In the genomic region with DNA sequence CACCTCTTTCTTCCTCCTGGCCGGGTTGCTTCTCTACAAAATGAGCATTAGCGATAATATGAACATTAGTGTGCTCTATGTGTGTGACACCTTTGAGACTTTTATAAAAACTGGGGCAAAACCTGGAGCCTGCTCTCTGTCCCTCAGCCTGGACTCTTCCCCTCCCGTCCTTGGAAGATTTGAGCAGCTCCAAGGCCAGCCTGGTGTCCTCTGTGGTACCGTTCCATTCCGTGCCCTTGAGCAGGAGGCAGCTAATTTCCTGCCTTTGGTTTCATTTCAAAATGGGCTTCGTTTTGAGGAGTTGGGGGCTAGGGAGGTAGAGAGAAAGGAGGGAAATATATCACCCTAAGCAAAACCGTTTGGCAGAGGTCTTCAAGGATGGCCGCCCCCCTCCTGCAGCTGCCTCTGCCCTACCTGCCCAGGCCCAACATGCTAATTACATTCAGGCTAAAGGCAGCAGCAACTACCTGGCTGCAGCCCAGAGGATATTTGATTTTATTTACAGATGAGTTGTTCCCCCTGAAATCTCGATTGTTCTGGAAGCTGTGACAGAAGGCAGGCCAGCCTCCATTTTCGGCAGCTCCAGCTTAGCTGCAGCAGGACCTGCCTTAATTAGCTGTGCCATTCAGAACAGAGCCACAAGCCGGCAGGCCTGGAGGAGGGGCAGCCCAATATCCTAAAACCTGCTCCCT, we compare ENCODE assay signal across 23 mouse cellular contexts. TPM values are rescaled to one million over a fixed set of nuclear protein-coding genes. Genes with fewer than 3 reads are reported as not detected.
DNase-seq lines count a peak whose midpoint lies in the region; ATAC-seq and TF ChIP-seq lines count a peak whose summit lies in the region.
"Had no signal": no experiment of that assay in that cellular context is flagged by ENCODE, and none has a peak within 500 bp of the region (broad histone marks: within the 10 kb centered on the region; RNA-seq: fewer than 3 reads in every experiment).

No protein-coding gene starts in this region.

- DNase-seq in adrenal gland, postnatal 36 days = peak; percentile 17 to 18
- DNase-seq in adrenal gland, postnatal 25 days = no peak
- no peak for DNase-seq in limb, embryonic 14.5 days (ENCODE audit: low spot score)
- no peak for DNase-seq in ovary, adult 18-20 months (ENCODE audit: low spot score)
- DNase-seq in heart, adult 2 months = no peak
- no peak for DNase-seq in spleen, adult 12 weeks (ENCODE audit: low spot score)
- DNase-seq: cerebellum, adult 8-10 months; kidney, adult 2 months; lung, postnatal 14 days; right cerebral cortex, adult 18-20 months; spleen, adult 18-20 months; thymus, postnatal 14 days had no signal

- H3K36me3 ChIP-seq in neural tube, embryonic 13.5 days = no peaks in the 10 kb centered on the region
- H3K36me3 ChIP-seq in neural tube, embryonic 15.5 days = no peaks in the 10 kb centered on the region
- no peaks in the 10 kb centered on the region for H3K36me3 ChIP-seq in limb, embryonic 14.5 days (ENCODE audit: control insufficient read depth, insufficient read depth, low read length)
- H3K36me3 ChIP-seq in heart, adult 2 months (ENCODE audit: control insufficient read depth, insufficient read depth, low read length) = no peaks in the 10 kb centered on the region
- H3K36me3 ChIP-seq: heart, embryonic 15.5 days; limb, embryonic 13.5 days; neural tube, embryonic 12.5 days; stomach, embryonic 15.5 days had no signal

- H3K9ac ChIP-seq in neural tube, embryonic 13.5 days = no peak overlapping the region
- H3K9ac ChIP-seq in neural tube, embryonic 15.5 days (replicated peaks) = no peak overlapping the region
- H3K9ac ChIP-seq in limb, embryonic 14.5 days (ENCODE audit: low read depth, low read length, severe bottlenecking) = no peak overlapping the region
- no peak overlapping the region for H3K9ac ChIP-seq in heart, adult 2 months (ENCODE audit: low read depth, low read length)
- H3K9ac ChIP-seq: heart, embryonic 15.5 days; limb, embryonic 13.5 days; neural tube, embryonic 12.5 days; stomach, embryonic 15.5 days had no signal

- no peak for TF ChIP-seq EP300 in heart, adult 2 months (IDR thresholded peaks at IDR 0.05; ENCODE audit: insufficient read depth, low read depth, low read length)

- no peaks in the 10 kb centered on the region for H3K79me2 ChIP-seq in heart, adult 2 months (replicated peaks; ENCODE audit: control insufficient read depth, insufficient read depth, low read length)

- ATAC-seq in neural tube, embryonic 13.5 days (ENCODE audit: low read depth) = peak; percentile 43; the same call in 1 of the 2 replicates
- ATAC-seq in neural tube, embryonic 15.5 days (ENCODE audit: low FRiP score) = no peak
- 0 out of 2 replicates have a peak, but pooled peaks have one; percentile 9 for ATAC-seq in limb, embryonic 14.5 days (ENCODE audit: low FRiP score, low read depth)
- ATAC-seq: activated CD4-positive, CD25-positive, alpha-beta regulatory T cell, adult 4 months had no signal

- no peak for TF ChIP-seq POLR2A in limb, embryonic 14.5 days (IDR thresholded peaks at IDR 0.05; ENCODE audit: borderline replicate concordance, extremely low read depth, insufficient read depth, insufficient read length)
- no peak for TF ChIP-seq POLR2A in heart, adult 2 months (IDR thresholded peaks at IDR 0.05; ENCODE audit: insufficient read depth, low read depth, low read length)

- WGBS in neural tube, embryonic 13.5 days = 43% methylated on average over 11 of the region's 11 CpGs
- WGBS in neural tube, embryonic 15.5 days = 47% methylated on average over 11 of the region's 11 CpGs
- WGBS in limb, embryonic 14.5 days = 34% methylated on average over 11 of the region's 11 CpGs
- 58% methylated on average over 11 of the region's 11 CpGs for WGBS in heart, adult 2 months

- no peak for TF ChIP-seq CTCF in heart, adult 2 months (IDR thresholded peaks at IDR 0.05)

- H3K4me1 ChIP-seq in neural tube, embryonic 13.5 days (replicated peaks) = 0 out of 2 replicates have a peak, but pooled peaks cover 3% of the 10 kb centered on the region
- no peaks in the 10 kb centered on the region for H3K4me1 ChIP-seq in neural tube, embryonic 15.5 days
- no peaks in the 10 kb centered on the region for H3K4me1 ChIP-seq in limb, embryonic 14.5 days (ENCODE audit: control insufficient read depth, insufficient read depth, low read length)
- H3K4me1 ChIP-seq in heart, adult 2 months (ENCODE audit: control insufficient read depth, insufficient read depth, low read length) = no peaks in the 10 kb centered on the region
- H3K4me1 ChIP-seq: heart, embryonic 15.5 days; neural tube, embryonic 12.5 days; stomach, embryonic 15.5 days had no signal

- intact Hi-C loops in heart, adult 2 months (cut with DNase I) = no loop called here

- no peak overlapping the region for H3K27ac ChIP-seq in neural tube, embryonic 13.5 days (replicated peaks)
- H3K27ac ChIP-seq in neural tube, embryonic 15.5 days (replicated peaks) = no peak overlapping the region
- no peak overlapping the region for H3K27ac ChIP-seq in limb, embryonic 14.5 days (replicated peaks; ENCODE audit: low read depth, low read length)
- H3K27ac ChIP-seq in heart, adult 2 months = no peak overlapping the region
- H3K27ac ChIP-seq: heart, embryonic 15.5 days; limb, embryonic 13.5 days; neural tube, embryonic 12.5 days; stomach, embryonic 15.5 days had no signal

- no peaks in the 10 kb centered on the region for H3K9me3 ChIP-seq in neural tube, embryonic 13.5 days
- H3K9me3 ChIP-seq in neural tube, embryonic 15.5 days (replicated peaks) = no peaks in the 10 kb centered on the region
- H3K9me3 ChIP-seq in limb, embryonic 14.5 days (ENCODE audit: control insufficient read depth, low read length) = no peaks in the 10 kb centered on the region
- H3K9me3 ChIP-seq: heart, embryonic 15.5 days; limb, embryonic 13.5 days; neural tube, embryonic 12.5 days; stomach, embryonic 15.5 days had no signal

- H3K4me3 ChIP-seq in neural tube, embryonic 13.5 days = no peak overlapping the region
- no peak overlapping the region for H3K4me3 ChIP-seq in neural tube, embryonic 15.5 days (replicated peaks)
- no peak overlapping the region for H3K4me3 ChIP-seq in limb, embryonic 14.5 days (replicated peaks; ENCODE audit: low read length)
- H3K4me3 ChIP-seq in heart, adult 2 months = no peak overlapping the region
- H3K4me3 ChIP-seq: erythroblast, embryonic 14.5 days; heart, embryonic 15.5 days; limb, embryonic 13.5 days; neural tube, embryonic 12.5 days; stomach, embryonic 15.5 days had no signal

- no peak overlapping the region for H3K4me2 ChIP-seq in neural tube, embryonic 13.5 days
- no peak overlapping the region for H3K4me2 ChIP-seq in neural tube, embryonic 15.5 days
- no peak overlapping the region for H3K4me2 ChIP-seq in limb, embryonic 14.5 days (replicated peaks; ENCODE audit: low read depth, low read length, severe bottlenecking)
- H3K4me2 ChIP-seq: heart, embryonic 15.5 days; limb, embryonic 13.5 days; neural tube, embryonic 12.5 days; stomach, embryonic 15.5 days had no signal

- H3K27me3 ChIP-seq in neural tube, embryonic 13.5 days = peaks cover 54% of the 10 kb centered on the region
- peaks cover 20% of the 10 kb centered on the region for H3K27me3 ChIP-seq in neural tube, embryonic 15.5 days (replicated peaks)
- H3K27me3 ChIP-seq in limb, embryonic 14.5 days (ENCODE audit: control insufficient read depth, insufficient read depth, low read length) = peaks cover 16% of the 10 kb centered on the region; the same call in 1 of the 2 replicates
- 0 out of 2 replicates have a peak, but pooled peaks cover 1% of the 10 kb centered on the region for H3K27me3 ChIP-seq in heart, adult 2 months (ENCODE audit: control insufficient read depth, insufficient read depth, low read length)

RNA-seq across cellular contexts. Expression of a gene that starts 24.9 kb away (rescaled TPM):
- under 1 TPM in 1 of 2 experiments, not detected in 1; 0.10 TPM for total RNA-seq in adrenal gland, postnatal 36 days (2021)
- not detected in 2 replicates for total RNA-seq in adrenal gland, postnatal 25 days (2021)
- 1.4 and 1.6 TPM in 2 replicates for polyA plus RNA-seq in neural tube, embryonic 13.5 days (2015; fragmentation: Nextera tagmentation; extraction: Ambion mirVana)
- polyA plus RNA-seq in neural tube, embryonic 15.5 days (2015; fragmentation: Nextera tagmentation; extraction: Ambion mirVana) = 1.0 and 1.2 TPM in 2 replicates
- polyA plus RNA-seq in limb, embryonic 14.5 days (2012; rRNA removed) = 5.8 and 6.4 TPM in 2 replicates
- polyA plus RNA-seq in limb, embryonic 14.5 days (2014; fragmentation: Nextera tagmentation; extraction: Ambion mirVana) = 3.9 and 5.2 TPM in 2 replicates
- not detected for total RNA-seq in heart, adult 2 months (2021)
- not detected in 2 replicates for polyA plus RNA-seq in heart, adult 2 months (2012; rRNA removed)
- polyA plus RNA-seq: activated CD4-positive, CD25-positive, alpha-beta regulatory T cell, adult 4 months; erythroblast, embryonic 14.5 days; gonadal fat pad, adult 2 months; heart, embryonic 15.5 days; large intestine, adult 2 months; liver, embryonic 16.5 days had no signal

Comparison
In these comparisons a context has a peak if more than half of its experiments do, and no peak if none do; other contexts are left out.
1. DNase-seq: peak in adrenal gland, postnatal 36 days (2 of 2); none in adrenal gland, postnatal 25 days (single experiment), limb, embryonic 14.5 days (single experiment), ovary, adult 18-20 months (single experiment), heart, adult 2 months (0 of 2) and spleen, adult 12 weeks (single experiment).